Mouse (Mus musculus): ENCODE data around the gene Ttll6. TPM values are rescaled to one million over a fixed set of nuclear protein-coding genes. Genes with fewer than 3 reads are reported as not detected.

Ttll6 gene
- polyA plus RNA-seq, 1 experiment from 2014 or later = 0.15 TPM

- Histone ChIP-seq H3K9ac (ENCODE audit: low read length) (no peak overlapping the region), H3K36me3 (ENCODE audit: control insufficient read depth, insufficient read depth, low read length) (no peaks in the 10 kb centered on the region), H3K27ac (ENCODE audit: low read depth) (no peak overlapping the region), H3K27me3 (replicated peaks; ENCODE audit: control insufficient read depth, insufficient read depth, low read length) (peaks cover 99% of the 10 kb centered on the region), H3K4me2 (ENCODE audit: low read length) (no peak overlapping the region), H3K4me3 (ENCODE audit: low read depth, low read length) (no peak overlapping the region), H3K4me1 (replicated peaks; ENCODE audit: control insufficient read depth, insufficient read depth, low read length) (no peaks in the 10 kb centered on the region), H3K9me3 (ENCODE audit: control insufficient read depth, low read length) (0 out of 2 replicates have a peak, but pooled peaks cover 5% of the 10 kb centered on the region)
- 2% methylated on average over 8 of the region's 8 CpGs for WGBS
- no peak for ATAC-seq (replicated peaks; ENCODE audit: low FRiP score, low TSS enrichment, low read depth)
- no peak for DNase-seq (ENCODE audit: low spot score)
These were observed 44.8 kb downstream of the Ttll6 start for GRCm38 (mm10) chr11:96178356-96178755.

GRCm38 (mm10) chr11:96178911-96179503 is 45.4 kb downstream of the Ttll6 start:
- Histone ChIP-seq H3K27me3 (replicated peaks; ENCODE audit: control insufficient read depth, insufficient read depth, low read length) (peaks cover 99% of the 10 kb centered on the region), H3K36me3 (ENCODE audit: control insufficient read depth, insufficient read depth, low read length) (no peaks in the 10 kb centered on the region), H3K4me3 (ENCODE audit: low read depth, low read length) (no peak overlapping the region), H3K9ac (ENCODE audit: low read length) (no peak overlapping the region), H3K4me1 (replicated peaks; ENCODE audit: control insufficient read depth, insufficient read depth, low read length) (no peaks in the 10 kb centered on the region), H3K27ac (ENCODE audit: low read depth) (no peak overlapping the region), H3K4me2 (ENCODE audit: low read length) (no peak overlapping the region), H3K9me3 (ENCODE audit: control insufficient read depth, low read length) (0 out of 2 replicates have a peak, but pooled peaks cover 5% of the 10 kb centered on the region)
- ATAC-seq (replicated peaks; ENCODE audit: low FRiP score, low TSS enrichment, low read depth) (no peak), DNase-seq (ENCODE audit: low spot score) (no peak)
- under 1% methylated on average over 6 of the region's 6 CpGs for WGBS

GRCm38 (mm10) chr11:96181061-96181460 is 47.5 kb downstream of the Ttll6 start:
- Histone ChIP-seq H3K4me2 (ENCODE audit: low read length) (no peak overlapping the region), H3K4me3 (ENCODE audit: low read depth, low read length) (no peak overlapping the region), H3K9ac (ENCODE audit: low read length) (no peak overlapping the region), H3K27me3 (replicated peaks; ENCODE audit: control insufficient read depth, insufficient read depth, low read length) (peaks cover 99% of the 10 kb centered on the region), H3K4me1 (replicated peaks; ENCODE audit: control insufficient read depth, insufficient read depth, low read length) (no peaks in the 10 kb centered on the region), H3K27ac (ENCODE audit: low read depth) (no peak overlapping the region), H3K9me3 (ENCODE audit: control insufficient read depth, low read length) (0 out of 2 replicates have a peak, but pooled peaks cover 5% of the 10 kb centered on the region), H3K36me3 (ENCODE audit: control insufficient read depth, insufficient read depth, low read length) (no peaks in the 10 kb centered on the region)
- no peak for ATAC-seq (replicated peaks; ENCODE audit: low FRiP score, low TSS enrichment, low read depth)
- DNase-seq (ENCODE audit: low spot score) = no peak
- WGBS = 18% methylated on average over 4 of the region's 4 CpGs

- no peak overlapping the region for H3K4me2 ChIP-seq (ENCODE audit: low read length)
- no peak overlapping the region for H3K4me3 ChIP-seq (ENCODE audit: low read depth, low read length)
- no peak for DNase-seq (ENCODE audit: low spot score)
- no peak overlapping the region for H3K9ac ChIP-seq (ENCODE audit: low read length)
- 0 out of 2 replicates have a peak, but pooled peaks cover 5% of the 10 kb centered on the region for H3K9me3 ChIP-seq (ENCODE audit: control insufficient read depth, low read length)
- peaks cover 99% of the 10 kb centered on the region for H3K27me3 ChIP-seq (replicated peaks; ENCODE audit: control insufficient read depth, insufficient read depth, low read length)
- H3K4me1 ChIP-seq (replicated peaks; ENCODE audit: control insufficient read depth, insufficient read depth, low read length) = no peaks in the 10 kb centered on the region
- no peaks in the 10 kb centered on the region for H3K36me3 ChIP-seq (ENCODE audit: control insufficient read depth, insufficient read depth, low read length)
- H3K27ac ChIP-seq (ENCODE audit: low read depth) = no peak overlapping the region
- no peak for ATAC-seq (replicated peaks; ENCODE audit: low FRiP score, low TSS enrichment, low read depth)
These were observed 50.6 kb downstream of the Ttll6 start for GRCm38 (mm10) chr11:96184233-96184632.

GRCm38 (mm10) chr11:96187321-96187720 is 53.7 kb downstream of the Ttll6 start:
- Histone ChIP-seq H3K27me3 (replicated peaks; ENCODE audit: control insufficient read depth, insufficient read depth, low read length) (peaks cover 100% of the 10 kb centered on the region), H3K4me2 (ENCODE audit: low read length) (no peak overlapping the region), H3K4me1 (replicated peaks; ENCODE audit: control insufficient read depth, insufficient read depth, low read length) (no peaks in the 10 kb centered on the region), H3K27ac (ENCODE audit: low read depth) (no peak overlapping the region), H3K9me3 (ENCODE audit: control insufficient read depth, low read length) (0 out of 2 replicates have a peak, but pooled peaks cover 5% of the 10 kb centered on the region), H3K9ac (ENCODE audit: low read length) (no peak overlapping the region), H3K4me3 (ENCODE audit: low read depth, low read length) (no peak overlapping the region), H3K36me3 (ENCODE audit: control insufficient read depth, insufficient read depth, low read length) (no peaks in the 10 kb centered on the region)
- WGBS = 14% methylated on average over 4 of the region's 4 CpGs
- DNase-seq (ENCODE audit: low spot score) (no peak), ATAC-seq (replicated peaks; ENCODE audit: low FRiP score, low TSS enrichment, low read depth) (no peak)

- ATAC-seq (replicated peaks; ENCODE audit: low FRiP score, low TSS enrichment, low read depth) (no peak), DNase-seq (ENCODE audit: low spot score) (no peak)
- Histone ChIP-seq H3K4me3 (ENCODE audit: low read depth, low read length) (no peak overlapping the region), H3K4me1 (replicated peaks; ENCODE audit: control insufficient read depth, insufficient read depth, low read length) (0 out of 2 replicates have a peak, but pooled peaks cover 3% of the 10 kb centered on the region), H3K4me2 (ENCODE audit: low read length) (no peak overlapping the region), H3K9ac (ENCODE audit: low read length) (no peak overlapping the region), H3K27me3 (replicated peaks; ENCODE audit: control insufficient read depth, insufficient read depth, low read length) (peaks cover 100% of the 10 kb centered on the region), H3K9me3 (ENCODE audit: control insufficient read depth, low read length) (no peaks in the 10 kb centered on the region), H3K36me3 (ENCODE audit: control insufficient read depth, insufficient read depth, low read length) (no peaks in the 10 kb centered on the region), H3K27ac (ENCODE audit: low read depth) (no peak overlapping the region)
- WGBS = under 1% methylated on average over 28 of the region's 28 CpGs
These were observed 56.4 kb downstream of the Ttll6 start for GRCm38 (mm10) chr11:96189810-96190522.

GRCm38 (mm10) chr11:96191132-96191531 is 57.5 kb downstream of the Ttll6 start:
- ATAC-seq (replicated peaks; ENCODE audit: low FRiP score, low TSS enrichment, low read depth) (no peak), DNase-seq (ENCODE audit: low spot score) (no peak)
- H3K4me2 ChIP-seq (ENCODE audit: low read length) = no peak overlapping the region
- H3K27me3 ChIP-seq (replicated peaks; ENCODE audit: control insufficient read depth, insufficient read depth, low read length) = peaks cover 100% of the 10 kb centered on the region
- H3K4me1 ChIP-seq (replicated peaks; ENCODE audit: control insufficient read depth, insufficient read depth, low read length) = 0 out of 2 replicates have a peak, but pooled peaks cover 3% of the 10 kb centered on the region
- no peaks in the 10 kb centered on the region for H3K36me3 ChIP-seq (ENCODE audit: control insufficient read depth, insufficient read depth, low read length)
- no peak overlapping the region for H3K9ac ChIP-seq (ENCODE audit: low read length)
- H3K9me3 ChIP-seq (ENCODE audit: control insufficient read depth, low read length) = no peaks in the 10 kb centered on the region
- WGBS = 5% methylated on average over 5 of the region's 5 CpGs
- no peak overlapping the region for H3K27ac ChIP-seq (ENCODE audit: low read depth)
- no peak overlapping the region for H3K4me3 ChIP-seq (ENCODE audit: low read depth, low read length)

- H3K4me3 ChIP-seq (ENCODE audit: low read depth, low read length) = peak within 1 kb of the TSS; percentile 17
- H3K27me3 ChIP-seq (replicated peaks; ENCODE audit: control insufficient read depth, insufficient read depth, low read length) = peaks cover 100% of the 10 kb centered on the region
- ATAC-seq (replicated peaks; ENCODE audit: low FRiP score, low TSS enrichment, low read depth) (no peak), DNase-seq (ENCODE audit: low spot score) (no peak)
- 0 out of 2 replicates have a peak, but pooled peaks cover 3% of the 10 kb centered on the region for H3K4me1 ChIP-seq (replicated peaks; ENCODE audit: control insufficient read depth, insufficient read depth, low read length)
- H3K27ac ChIP-seq (ENCODE audit: low read depth) = no peak within 1 kb of the TSS
- no peaks in the 10 kb centered on the region for H3K9me3 ChIP-seq (ENCODE audit: control insufficient read depth, low read length)
- H3K4me2 ChIP-seq (ENCODE audit: low read length) = peak within 1 kb of the TSS; percentile 39
- no peaks in the 10 kb centered on the region for H3K36me3 ChIP-seq (ENCODE audit: control insufficient read depth, insufficient read depth, low read length)
- under 1% methylated on average over 31 of the region's 35 CpGs for WGBS
- H3K9ac ChIP-seq (ENCODE audit: low read length) = no peak within 1 kb of the TSS
These were observed 60.2 kb downstream of the Ttll6 start, which contains the start of gene Hoxb13 for GRCm38 (mm10) chr11:96193521-96194400. Hoxb13 (plus strand) TSS chr11:96194316.
